ENCODE assay signal across 29 mouse cellular contexts in genomic region chr17:75506097-75506675, GRCm38 (mm10). TPM values are rescaled to one million over a fixed set of nuclear protein-coding genes. Genes with fewer than 3 reads are reported as not detected.
A peak's percentile ranks its signal among the peaks of the same experiment; 100 is the strongest.
DNase-seq lines count a peak whose midpoint lies in the region; ATAC-seq and TF ChIP-seq lines count a peak whose summit lies in the region.
"Had no signal": no experiment of that assay in that cellular context is flagged by ENCODE, and none has a peak within 500 bp of the region (broad histone marks: within the 10 kb centered on the region; RNA-seq: fewer than 3 reads in every experiment).

No protein-coding gene starts in this region.

- 51% methylated on average over 10 of the region's 10 CpGs for WGBS in spleen, adult 2 months
- WGBS in kidney, adult 2 months, result 43% methylated on average over 10 of the region's 10 CpGs
- whole genome bisulfite sequencing in kidney, embryonic 16.5 days, result 68% methylated on average over 10 of the region's 10 CpGs
- 91% methylated on average over 10 of the region's 10 CpGs for WGBS in midbrain, embryonic 10.5 days

- no peak for TF ChIP-seq POLR2A in spleen, adult 2 months (IDR thresholded peaks at IDR 0.05; ENCODE audit: low read depth, low read length)
- TF ChIP-seq POLR2A in kidney, adult 2 months (IDR thresholded peaks at IDR 0.05; ENCODE audit: low read depth, low read length), result no peak

- H3K27me3 ChIP-seq in spleen, adult 2 months (ENCODE audit: control insufficient read depth, insufficient read depth, low read length), result no peaks in the 10 kb centered on the region
- no peaks in the 10 kb centered on the region for H3K27me3 ChIP-seq in kidney, adult 2 months (replicated peaks; ENCODE audit: control insufficient read depth, insufficient read depth, low read length)
- no peaks in the 10 kb centered on the region for H3K27me3 ChIP-seq in kidney, embryonic 16.5 days (ENCODE audit: insufficient read depth, low read length)
- no peaks in the 10 kb centered on the region for H3K27me3 ChIP-seq in midbrain, embryonic 10.5 days (ENCODE audit: low read depth, poor library complexity, severe bottlenecking)
- H3K27me3 ChIP-seq: forebrain, embryonic 13.5 days; heart, embryonic 12.5 days; hindbrain, embryonic 13.5 days; limb, embryonic 15.5 days; liver, embryonic 15.5 days; Patski had no signal

- H3K4me1 ChIP-seq in spleen, adult 2 months (ENCODE audit: control insufficient read depth, insufficient read depth, insufficient read length), result peaks cover 20% of the 10 kb centered on the region
- H3K4me1 ChIP-seq in kidney, adult 2 months (ENCODE audit: control insufficient read depth, insufficient read depth, low read length), result peaks cover 3% of the 10 kb centered on the region; the same call in 1 of the 2 replicates
- 0 out of 2 replicates have a peak, but pooled peaks cover 2% of the 10 kb centered on the region for H3K4me1 ChIP-seq in kidney, embryonic 16.5 days (ENCODE audit: insufficient read depth, low read length)
- no peaks in the 10 kb centered on the region for H3K4me1 ChIP-seq in midbrain, embryonic 10.5 days
- H3K4me1 ChIP-seq: forebrain, embryonic 13.5 days; heart, embryonic 12.5 days; hindbrain, embryonic 13.5 days; limb, embryonic 15.5 days; liver, embryonic 15.5 days had no signal

- ATAC-seq in kidney, embryonic 16.5 days (ENCODE audit: low FRiP score, low TSS enrichment), result peak; percentile 71
- no peak for ATAC-seq in activated CD4-positive, CD25-positive, alpha-beta regulatory T cell, adult 4 months
- ATAC-seq: forebrain, embryonic 13.5 days; intestine, postnatal 0 days; midbrain, embryonic 16.5 days; Patski had no signal

- DNase-seq in spleen, adult 2 months (ENCODE audit: low read depth in 1 of 2, low spot score in 2 of 2), result peak in 1 of 2 experiments; percentile 39
- DNase-seq in spleen, postnatal 14 days (ENCODE audit: low spot score in 2 of 2), result no peak
- peak; percentile 62 for DNase-seq in kidney, adult 2 months
- DNase-seq in kidney, postnatal 36 days, result peak; percentile 46 to 51
- DNase-seq in right cerebral cortex, adult 18-20 months, result no peak
- DNase-seq in midbrain, embryonic 10.5 days (ENCODE audit: low spot score), result no peak
- DNase-seq: adrenal gland, postnatal 14 days; cerebellum, adult 11 months; cerebellum, adult 9-10 months; cerebellum, postnatal 36 days; gastrocnemius, postnatal 25 days; heart, adult 18-20 months; heart, postnatal 4 days; lung, embryonic 14.5 days; thymus, adult 2 months; thymus, postnatal 4 days had no signal

- no peaks in the 10 kb centered on the region for H3K9me3 ChIP-seq in kidney, embryonic 16.5 days (ENCODE audit: low read length)
- H3K9me3 ChIP-seq in midbrain, embryonic 10.5 days (replicated peaks), result no peaks in the 10 kb centered on the region
- H3K9me3 ChIP-seq: forebrain, embryonic 13.5 days; heart, embryonic 12.5 days; hindbrain, embryonic 13.5 days; limb, embryonic 15.5 days; liver, embryonic 15.5 days had no signal

- peaks cover 15% of the 10 kb centered on the region for H3K36me3 ChIP-seq in spleen, adult 2 months (ENCODE audit: control insufficient read depth, insufficient read depth, low read length)
- H3K36me3 ChIP-seq in kidney, adult 2 months (ENCODE audit: control insufficient read depth, insufficient read depth, low read length), result no peaks in the 10 kb centered on the region
- no peaks in the 10 kb centered on the region for H3K36me3 ChIP-seq in kidney, embryonic 16.5 days (ENCODE audit: insufficient read depth, low read length)
- H3K36me3 ChIP-seq in midbrain, embryonic 10.5 days, result no peaks in the 10 kb centered on the region
- H3K36me3 ChIP-seq: hindbrain, embryonic 13.5 days; limb, embryonic 15.5 days; liver, embryonic 15.5 days had no signal

- peak overlapping the region; percentile 87 for H3K27ac ChIP-seq in spleen, adult 2 months (ENCODE audit: insufficient read depth, low read length)
- no peak overlapping the region for H3K27ac ChIP-seq in kidney, adult 2 months (ENCODE audit: insufficient read depth, low read depth, low read length)
- H3K27ac ChIP-seq in kidney, embryonic 16.5 days (ENCODE audit: low read length), result no peak overlapping the region
- H3K27ac ChIP-seq in midbrain, embryonic 10.5 days (replicated peaks), result no peak overlapping the region
- H3K27ac ChIP-seq: forebrain, embryonic 13.5 days; hindbrain, embryonic 13.5 days; layer of hippocampus, adult 2 months; left cerebral cortex, adult 2 months; limb, embryonic 15.5 days; liver, embryonic 15.5 days had no signal

- H3K4me2 ChIP-seq in kidney, embryonic 16.5 days (replicated peaks; ENCODE audit: low read depth, low read length), result no peak overlapping the region
- H3K4me2 ChIP-seq: forebrain, embryonic 13.5 days; heart, embryonic 12.5 days; hindbrain, embryonic 13.5 days; limb, embryonic 15.5 days; liver, embryonic 15.5 days; lung, embryonic 14.5 days; midbrain, embryonic 11.5 days had no signal

- no peak overlapping the region for H3K4me3 ChIP-seq in spleen, adult 2 months (ENCODE audit: extremely low read depth, insufficient read depth, insufficient read length)
- H3K4me3 ChIP-seq in kidney, adult 2 months (ENCODE audit: insufficient read depth, low read depth, low read length), result no peak overlapping the region
- H3K4me3 ChIP-seq in kidney, embryonic 16.5 days (ENCODE audit: low read length), result no peak overlapping the region
- no peak overlapping the region for H3K4me3 ChIP-seq in midbrain, embryonic 10.5 days
- H3K4me3 ChIP-seq: forebrain, embryonic 13.5 days; heart, embryonic 12.5 days; hindbrain, embryonic 13.5 days; layer of hippocampus, adult 2 months; left cerebral cortex, adult 2 months; limb, embryonic 15.5 days; liver, embryonic 15.5 days had no signal

- H3K9ac ChIP-seq in kidney, embryonic 16.5 days (replicated peaks; ENCODE audit: low read length), result no peak overlapping the region
- H3K9ac ChIP-seq: forebrain, embryonic 13.5 days; heart, embryonic 12.5 days; hindbrain, embryonic 13.5 days; limb, embryonic 15.5 days; liver, embryonic 15.5 days; lung, embryonic 14.5 days had no signal

- no peak for TF ChIP-seq CTCF in spleen, adult 2 months (IDR thresholded peaks at IDR 0.05; ENCODE audit: extremely low read depth, insufficient read depth, insufficient read length, insufficient replicate concordance)
- no peak for TF ChIP-seq CTCF in kidney, adult 2 months (conservative IDR thresholded peaks at IDR 0.05; ENCODE audit: insufficient read depth, insufficient read length, low read depth, low read length)

RNA-seq across cellular contexts. Expression of gene Fam98a, which starts 45.6 kb away (rescaled TPM):
- 5.6 and 6.1 TPM in 2 replicates for polyA plus RNA-seq in spleen, adult 2 months (2012; rRNA removed)
- polyA plus RNA-seq in kidney, adult 2 months (2012; rRNA removed), result 10.5 and 13.9 TPM in 2 replicates
- polyA plus RNA-seq in kidney, embryonic 16.5 days (2015; fragmentation: Nextera tagmentation; extraction: Ambion mirVana), result 23.0 and 25.0 TPM in 2 replicates
- polyA plus RNA-seq in activated CD4-positive, CD25-positive, alpha-beta regulatory T cell, adult 4 months (2017; shearing (Covaris generic)), result 10 to 100 TPM; 13.2 to 15.3 TPM
- 24.5 and 27.0 TPM in 2 replicates for polyA plus RNA-seq in midbrain, embryonic 10.5 days (2016; fragmentation: Nextera tagmentation; extraction: Ambion mirVana)

Comparison
In these comparisons a context has a peak if more than half of its experiments do, and no peak if none do; other contexts are left out.
1. DNase-seq: peak in kidney, adult 2 months (single experiment) and kidney, postnatal 36 days (2 of 2); none in spleen, postnatal 14 days (0 of 2), right cerebral cortex, adult 18-20 months (single experiment) and midbrain, embryonic 10.5 days (single experiment).